Mouse (Mus musculus): ENCODE results near the gene Dpp9. TPM values are rescaled to one million over a fixed set of nuclear protein-coding genes. Genes with fewer than 3 reads are reported as not detected.

Gene Dpp9
- total and polyA plus RNA-seq, 3 experiments = 13.5 to 37.9 (median 23.0) TPM

DNA sequence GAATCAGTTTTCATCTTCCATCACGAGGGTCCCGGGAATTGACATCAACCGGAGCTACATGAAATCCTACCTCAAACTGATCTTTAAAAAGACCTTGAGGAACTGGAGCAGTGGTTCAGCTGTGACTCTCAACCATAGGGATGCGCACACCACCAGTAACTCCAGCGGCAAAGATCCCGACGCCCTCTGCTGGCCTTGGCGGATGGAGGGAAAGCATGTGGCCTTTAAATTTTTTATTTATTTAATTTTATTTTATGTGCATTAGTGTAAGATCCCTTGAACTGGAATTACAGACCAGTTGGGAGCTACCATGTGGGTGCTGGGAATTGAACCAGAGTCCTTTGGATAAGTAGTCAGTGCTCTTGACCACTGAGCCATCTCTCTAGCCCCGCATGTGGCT, 36.7 kb upstream of the Dpp9 start:
- Histone ChIP-seq H3K4me3 (replicated peaks in 1 of 3; ENCODE audit: low read depth in 2 of 3, low read length in 2 of 3, poor library complexity in 1 of 3) (no peak overlapping the region), H3K4me2 (ENCODE audit: insufficient read depth, low read depth, poor library complexity, severe bottlenecking) (peak overlapping the region; percentile 63; the same call in 1 of the 2 replicates), H3K27ac (ENCODE audit: insufficient read depth, low read depth) (no peak overlapping the region), H3K9me3 (replicated peaks; ENCODE audit: low read length) (no peaks in the 10 kb centered on the region), H3K4me1 (ENCODE audit: control insufficient read depth in 1 of 2, insufficient read depth in 2 of 2) (peaks cover 2 to 30% of the 10 kb centered on the region in 2 experiments; a peak in 2 of 4 replicates), H3K9ac (ENCODE audit: insufficient read depth, low read depth) (peak overlapping the region; percentile 41; the same call in 1 of the 2 replicates), H3K79me2 (replicated peaks; ENCODE audit: control insufficient read depth, extremely low read depth, insufficient read depth, poor library complexity, severe bottlenecking) (peaks cover 34% of the 10 kb centered on the region), H3K36me3 (replicated peaks in 1 of 2; ENCODE audit: control insufficient read depth in 1 of 2, insufficient read depth in 1 of 2, low read length in 1 of 2) (peaks cover 19 to 22% of the 10 kb centered on the region in 2 experiments), H3K27me3 (replicated peaks) (no peaks in the 10 kb centered on the region)
- no peak for TF ChIP-seq ZNF384 (IDR thresholded peaks at IDR 0.05; ENCODE audit: low read depth, low read length)
- TF ChIP-seq POLR2AphosphoS2 (IDR thresholded peaks at IDR 0.05; ENCODE audit: low read depth, low read length) = no peak
- TF ChIP-seq CHD2 (IDR thresholded peaks at IDR 0.05; ENCODE audit: low read length) = no peak
- TF ChIP-seq UBTF (IDR thresholded peaks at IDR 0.05; ENCODE audit: low read depth, low read length) = no peak
- TF ChIP-seq SIN3A (IDR thresholded peaks at IDR 0.05; ENCODE audit: low read length) = no peak
- TF ChIP-seq JUND (conservative IDR thresholded peaks at IDR 0.05; ENCODE audit: low read depth, low read length) = no peak
- dilution Hi-C loops (cut with MboI; ENCODE audit: extremely low pct_ligation_motif_present, extremely low pct_unique_long_range_greater_than_20kb, low sequenced_read_pairs) (no loop called here), in situ Hi-C loops (cut with MboI; ENCODE audit: low pct_ligation_motif_present, low pct_unique_long_range_greater_than_20kb, low sequenced_read_pairs) (loop anchor here (5.0 kb wide), 1 partner anchor 53 kb away; no protein-coding TSS in a partner anchor)
- DNase-seq (ENCODE audit: extremely low read depth) = no peak

DNA sequence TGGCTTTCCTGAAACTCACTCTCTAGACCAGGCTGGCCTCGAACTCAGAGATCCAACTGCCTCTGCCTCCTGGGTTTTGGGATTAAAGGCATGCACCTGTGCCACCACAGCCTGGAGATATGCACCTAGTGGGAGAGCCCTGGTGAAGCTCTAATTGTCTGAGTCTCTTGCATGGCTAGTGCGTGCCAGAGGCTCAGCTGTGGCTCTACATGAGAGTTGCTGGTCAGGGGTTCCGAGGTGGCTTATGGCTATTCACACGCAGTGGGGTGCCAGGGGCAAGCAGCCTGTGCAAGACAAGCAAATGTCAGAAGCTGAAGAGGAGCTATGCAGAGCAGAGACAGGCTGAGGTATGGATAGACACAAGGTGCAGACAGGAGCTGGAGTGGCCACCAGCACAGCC, 36.0 kb upstream of the Dpp9 start:
- Histone ChIP-seq H3K9ac (ENCODE audit: insufficient read depth, low read depth) (no peak overlapping the region), H3K9me3 (replicated peaks; ENCODE audit: low read length) (no peaks in the 10 kb centered on the region), H3K4me2 (ENCODE audit: insufficient read depth, low read depth, poor library complexity, severe bottlenecking) (no peak overlapping the region), H3K4me1 (ENCODE audit: control insufficient read depth in 1 of 2, insufficient read depth in 2 of 2) (peaks cover 2 to 24% of the 10 kb centered on the region in 2 experiments; a peak in 2 of 4 replicates), H3K27ac (ENCODE audit: insufficient read depth, low read depth) (no peak overlapping the region), H3K4me3 (replicated peaks in 1 of 3; ENCODE audit: low read depth in 2 of 3, low read length in 2 of 3, poor library complexity in 1 of 3) (no peak overlapping the region), H3K79me2 (replicated peaks; ENCODE audit: control insufficient read depth, extremely low read depth, insufficient read depth, poor library complexity, severe bottlenecking) (peaks cover 27% of the 10 kb centered on the region), H3K27me3 (replicated peaks) (peaks cover 3% of the 10 kb centered on the region), H3K36me3 (replicated peaks in 1 of 2; ENCODE audit: control insufficient read depth in 1 of 2, insufficient read depth in 1 of 2, low read length in 1 of 2) (peaks cover 15% of the 10 kb centered on the region in 2 experiments)
- dilution Hi-C loops (cut with MboI; ENCODE audit: extremely low pct_ligation_motif_present, extremely low pct_unique_long_range_greater_than_20kb, low sequenced_read_pairs) = no loop called here
- DNase-seq (ENCODE audit: extremely low read depth) = no peak
- in situ Hi-C loops (cut with MboI; ENCODE audit: low pct_ligation_motif_present, low pct_unique_long_range_greater_than_20kb, low sequenced_read_pairs) = loop anchor here (5.0 kb wide), 1 partner anchor 52 kb away; no protein-coding TSS in a partner anchor
- no peak for TF ChIP-seq USF1 (IDR thresholded peaks at IDR 0.05; ENCODE audit: low read depth, low read length)
- no peak for TF ChIP-seq TCF12 (IDR thresholded peaks at IDR 0.05; ENCODE audit: low read depth, low read length)
- TF ChIP-seq ZMIZ1 (IDR thresholded peaks at IDR 0.05; ENCODE audit: low read depth, low read length) = no peak
- no peak for TF ChIP-seq UBTF (IDR thresholded peaks at IDR 0.05; ENCODE audit: low read depth, low read length)
- TF ChIP-seq MEF2A (IDR thresholded peaks at IDR 0.05; ENCODE audit: borderline replicate concordance, low read depth, low read length) = no peak
- no peak for TF ChIP-seq CHD2 (IDR thresholded peaks at IDR 0.05; ENCODE audit: low read length)
- no peak for TF ChIP-seq JUN (IDR thresholded peaks at IDR 0.05; ENCODE audit: insufficient read depth, low read depth, low read length)

DNA sequence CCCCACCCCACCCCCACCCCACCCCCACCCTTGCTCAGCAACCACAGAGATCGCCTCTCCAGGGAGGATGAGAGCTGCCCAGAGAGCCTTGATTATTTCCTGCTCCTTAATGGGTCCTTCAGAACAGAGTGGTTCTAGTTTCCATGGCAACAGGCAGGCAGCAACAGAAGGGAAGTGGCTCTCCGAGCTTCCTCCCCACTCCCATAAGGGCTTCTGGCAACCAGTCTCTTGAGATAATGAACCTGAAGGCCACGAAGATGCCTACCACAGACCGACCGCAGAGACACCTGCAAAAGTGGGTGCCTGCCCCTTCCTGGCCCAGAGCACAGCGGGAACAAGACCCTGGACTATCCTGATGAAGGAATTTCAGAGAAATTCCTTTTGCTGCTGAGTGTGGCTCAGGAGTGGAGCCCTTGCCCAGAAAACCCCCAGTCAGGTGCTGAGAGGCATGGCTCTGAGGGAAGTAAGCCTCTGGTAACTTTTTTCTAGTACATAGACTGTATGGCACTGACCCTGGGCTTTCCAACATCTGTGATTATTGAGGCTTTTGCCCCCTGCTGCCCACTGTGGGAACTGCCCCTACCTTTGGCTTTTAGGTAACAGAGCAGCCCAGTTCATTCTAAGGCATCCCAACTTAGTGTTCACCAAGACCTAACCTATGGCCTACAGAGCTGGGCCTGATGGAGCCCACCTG, 32.6 kb upstream of the Dpp9 start:
- peak; percentile 87 for DNase-seq (ENCODE audit: extremely low read depth)
- Histone ChIP-seq H3K36me3 (replicated peaks in 1 of 2; ENCODE audit: control insufficient read depth in 1 of 2, insufficient read depth in 1 of 2, low read length in 1 of 2) (no peaks in the 10 kb centered on the region), H3K4me1 (ENCODE audit: control insufficient read depth in 1 of 2, insufficient read depth in 2 of 2) (peaks cover 2 to 18% of the 10 kb centered on the region in 2 experiments; a peak in 2 of 4 replicates), H3K27me3 (replicated peaks) (peaks cover 35% of the 10 kb centered on the region), H3K27ac (ENCODE audit: insufficient read depth, low read depth) (no peak overlapping the region), H3K4me3 (replicated peaks in 1 of 3; ENCODE audit: low read depth in 2 of 3, low read length in 2 of 3, poor library complexity in 1 of 3) (peak overlapping the region in 1 of 3 experiments; percentile 34), H3K79me2 (replicated peaks; ENCODE audit: control insufficient read depth, extremely low read depth, insufficient read depth, poor library complexity, severe bottlenecking) (no peaks in the 10 kb centered on the region), H3K9ac (ENCODE audit: insufficient read depth, low read depth) (no peak overlapping the region), H3K9me3 (replicated peaks; ENCODE audit: low read length) (no peaks in the 10 kb centered on the region), H3K4me2 (ENCODE audit: insufficient read depth, low read depth, poor library complexity, severe bottlenecking) (peak overlapping the region; percentile 94)
- dilution Hi-C loops (cut with MboI; ENCODE audit: extremely low pct_ligation_motif_present, extremely low pct_unique_long_range_greater_than_20kb, low sequenced_read_pairs) = no loop called here
- in situ Hi-C loops (cut with MboI; ENCODE audit: low pct_ligation_motif_present, low pct_unique_long_range_greater_than_20kb, low sequenced_read_pairs) = no loop called here
- TF ChIP-seq PAX5 (IDR thresholded peaks at IDR 0.05; ENCODE audit: low read length) (no peak), IRF4 (IDR thresholded peaks at IDR 0.05; ENCODE audit: low read depth, low read length) (0 out of 2 replicates have a peak, but pooled peaks have one; percentile 12), NRF1 (IDR thresholded peaks at IDR 0.05; ENCODE audit: low read depth, low read length) (no peak), BHLHE40 (IDR thresholded peaks at IDR 0.05; ENCODE audit: low read depth, low read length) (peak; percentile 23; the same call in 1 of the 2 replicates), KAT2A (IDR thresholded peaks at IDR 0.05; ENCODE audit: insufficient replicate concordance, low read length) (no peak), CHD2 (IDR thresholded peaks at IDR 0.05; ENCODE audit: low read length) (no peak), SIN3A (IDR thresholded peaks at IDR 0.05; ENCODE audit: low read length) (peak; percentile 40; the same call in 1 of the 2 replicates), CTCF (conservative IDR thresholded peaks at IDR 0.05 in 1 of 2, IDR thresholded peaks at IDR 0.05 in 1 of 2; ENCODE audit: low read depth in 2 of 2, low read length in 2 of 2) (peak; percentile 78 to 86), MXI1 (IDR thresholded peaks at IDR 0.05; ENCODE audit: low read depth, low read length) (no peak), MAFK (IDR thresholded peaks at IDR 0.05; ENCODE audit: insufficient replicate concordance, low read length) (no peak), TCF12 (IDR thresholded peaks at IDR 0.05; ENCODE audit: low read depth, low read length) (no peak), RAD21 (IDR thresholded peaks at IDR 0.05; ENCODE audit: low read depth, low read length) (peak; percentile 62), USF2 (conservative IDR thresholded peaks at IDR 0.05; ENCODE audit: low read depth, low read length) (no peak), POLR2AphosphoS2 (IDR thresholded peaks at IDR 0.05; ENCODE audit: low read depth, low read length) (no peak), MAZ (IDR thresholded peaks at IDR 0.05; ENCODE audit: low read depth, low read length) (no peak), ZNF384 (IDR thresholded peaks at IDR 0.05; ENCODE audit: low read depth, low read length) (peak; percentile 45; the same call in 1 of the 2 replicates), SMC3 (IDR thresholded peaks at IDR 0.05; ENCODE audit: low read depth, low read length) (peak; percentile 89)
